Mouse (Mus musculus): ENCODE data around the gene Hist1h2bj. TPM values are rescaled to one million over a fixed set of nuclear protein-coding genes. Genes with fewer than 3 reads are reported as not detected.

The Hist1h2bj gene
- total RNA-seq (2021), result 100 to 1,000 TPM; 170 to 209 TPM
- long read RNA-seq, experiment 1, partial matches to known transcripts, result 0 of 1 reads
- long read RNA-seq, experiment 1, other reads (novel, unspliced or antisense), result 0 of 1 reads
- long read RNA-seq, experiment 2, result 0 reads

DNA sequence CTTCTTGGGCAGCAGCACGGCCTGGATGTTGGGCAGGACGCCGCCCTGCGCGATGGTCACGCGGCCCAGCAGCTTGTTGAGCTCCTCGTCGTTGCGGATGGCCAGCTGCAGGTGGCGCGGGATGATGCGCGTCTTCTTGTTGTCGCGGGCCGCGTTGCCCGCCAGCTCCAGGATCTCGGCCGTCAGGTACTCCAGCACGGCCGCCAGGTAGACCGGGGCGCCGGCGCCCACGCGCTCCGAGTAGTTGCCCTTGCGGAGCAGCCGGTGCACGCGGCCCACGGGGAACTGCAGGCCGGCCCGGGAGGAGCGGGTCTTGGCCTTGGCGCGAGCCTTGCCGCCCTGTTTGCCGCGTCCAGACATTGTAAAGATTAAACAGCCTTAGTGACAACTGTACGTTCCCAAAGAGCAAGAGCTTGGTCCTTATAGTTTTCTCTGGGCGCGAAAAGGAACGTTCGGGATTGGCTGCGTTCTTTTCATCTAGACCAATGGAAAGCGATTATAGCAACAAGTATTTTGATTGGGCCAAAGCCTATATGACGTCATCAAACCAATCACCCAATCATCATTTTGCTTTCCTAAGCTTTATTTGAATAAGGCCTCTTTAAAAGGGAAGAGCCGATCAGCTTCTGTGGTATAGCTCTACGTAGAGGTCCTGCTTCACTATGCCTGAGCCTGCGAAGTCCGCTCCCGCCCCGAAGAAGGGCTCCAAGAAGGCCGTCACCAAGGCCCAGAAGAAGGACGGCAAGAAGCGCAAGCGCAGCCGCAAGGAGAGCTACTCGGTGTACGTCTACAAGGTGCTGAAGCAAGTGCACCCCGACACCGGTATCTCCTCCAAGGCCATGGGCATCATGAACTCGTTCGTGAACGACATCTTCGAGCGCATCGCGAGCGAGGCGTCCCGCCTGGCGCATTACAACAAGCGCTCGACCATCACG lies at the start of gene Hist1h2bj, which contains the start of gene Hist1h2ag:
Hist1h2bj (plus strand) TSS at position 647 of the 935 bp plus-strand sequence.
Hist1h2ag (minus strand) TSS at position 377 of the 935 bp plus-strand sequence.
- peak; percentile 84 for DNase-seq

DNA sequence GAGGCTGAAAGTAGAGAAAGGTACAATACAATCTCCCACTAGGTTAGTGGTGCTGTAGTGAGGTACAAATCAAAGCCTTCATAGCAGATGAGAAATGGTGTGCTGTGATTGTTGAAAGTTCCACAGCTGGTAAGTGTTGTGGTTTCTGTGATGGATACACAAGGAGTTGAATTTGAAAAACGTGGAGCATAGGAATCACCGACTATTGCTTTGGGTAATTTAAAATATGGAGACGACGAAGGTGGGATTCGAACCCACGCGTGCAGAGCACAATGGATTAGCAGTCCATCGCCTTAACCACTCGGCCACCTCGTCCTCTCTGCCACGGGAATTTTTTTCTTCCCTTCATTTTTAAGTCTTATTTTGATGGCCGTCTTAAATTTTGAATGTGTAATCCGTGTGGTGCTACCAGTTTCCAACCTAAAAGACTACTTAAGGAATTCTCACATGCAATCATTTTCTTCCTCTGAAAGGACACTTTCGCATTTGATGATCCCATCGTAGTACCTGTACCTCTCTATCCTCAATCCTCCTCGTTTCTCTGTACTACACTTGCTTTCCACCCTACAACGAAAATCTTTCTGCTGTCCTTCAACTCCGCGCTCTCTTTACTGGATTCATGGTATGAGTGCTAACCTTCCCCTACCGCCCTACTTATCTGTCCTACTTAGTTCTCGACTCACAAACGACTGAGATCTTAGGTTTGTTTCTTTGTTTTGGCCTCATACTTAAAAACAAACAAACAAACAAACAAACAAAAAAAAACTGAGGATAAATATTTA lies 48.9 kb upstream of the Hist1h2bj start:
- DNase-seq, result no peak

DNA sequence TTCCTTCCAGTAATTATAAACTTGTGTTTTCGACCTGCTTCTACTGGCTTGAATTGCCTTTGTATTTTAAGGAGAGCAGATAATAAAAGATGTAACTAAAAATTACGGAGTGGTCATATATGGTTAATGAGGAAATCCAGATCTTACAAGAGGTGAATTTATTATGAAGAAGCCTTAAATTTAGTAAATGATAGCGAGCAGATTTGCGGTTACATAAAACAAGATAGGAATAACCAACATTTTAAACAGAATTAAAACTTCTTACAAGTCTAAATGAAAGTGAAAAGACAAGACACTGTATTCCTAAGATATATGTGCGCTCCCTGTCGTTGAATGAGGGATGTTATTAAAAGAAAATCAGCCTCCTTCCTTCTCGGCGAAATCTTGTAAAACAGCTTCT lies 48.1 kb upstream of the Hist1h2bj start:
- no peak for DNase-seq

DNA sequence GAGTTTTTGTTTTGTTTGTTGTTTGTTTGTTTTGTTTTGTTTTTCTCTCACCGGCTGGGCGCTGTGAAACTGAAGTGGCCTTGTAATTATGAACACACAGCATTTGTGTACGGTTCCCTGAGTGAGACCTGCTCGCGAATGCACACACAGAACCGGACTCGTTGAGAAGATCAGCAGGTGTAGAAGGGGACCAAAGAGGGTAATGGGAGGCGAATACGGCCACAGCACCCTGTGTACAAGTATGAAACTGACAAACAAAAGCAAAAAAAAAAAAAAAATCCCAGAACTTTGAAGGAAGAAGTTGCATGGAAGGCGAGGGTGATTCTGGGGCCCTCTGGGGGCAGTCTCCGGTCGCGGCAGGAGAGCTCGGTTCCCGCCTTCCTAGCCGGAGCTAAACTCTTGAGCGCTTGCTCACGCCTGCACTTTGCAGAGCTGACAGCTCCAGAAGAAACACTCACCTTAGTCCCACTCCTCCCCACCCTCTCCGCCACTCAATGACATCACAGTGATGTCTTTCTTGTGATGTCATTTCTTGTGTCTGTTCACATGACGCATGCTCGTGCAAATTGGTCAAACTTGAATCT lies 47.6 kb upstream of the Hist1h2bj start:
- DNase-seq, result peak; percentile 21

DNA sequence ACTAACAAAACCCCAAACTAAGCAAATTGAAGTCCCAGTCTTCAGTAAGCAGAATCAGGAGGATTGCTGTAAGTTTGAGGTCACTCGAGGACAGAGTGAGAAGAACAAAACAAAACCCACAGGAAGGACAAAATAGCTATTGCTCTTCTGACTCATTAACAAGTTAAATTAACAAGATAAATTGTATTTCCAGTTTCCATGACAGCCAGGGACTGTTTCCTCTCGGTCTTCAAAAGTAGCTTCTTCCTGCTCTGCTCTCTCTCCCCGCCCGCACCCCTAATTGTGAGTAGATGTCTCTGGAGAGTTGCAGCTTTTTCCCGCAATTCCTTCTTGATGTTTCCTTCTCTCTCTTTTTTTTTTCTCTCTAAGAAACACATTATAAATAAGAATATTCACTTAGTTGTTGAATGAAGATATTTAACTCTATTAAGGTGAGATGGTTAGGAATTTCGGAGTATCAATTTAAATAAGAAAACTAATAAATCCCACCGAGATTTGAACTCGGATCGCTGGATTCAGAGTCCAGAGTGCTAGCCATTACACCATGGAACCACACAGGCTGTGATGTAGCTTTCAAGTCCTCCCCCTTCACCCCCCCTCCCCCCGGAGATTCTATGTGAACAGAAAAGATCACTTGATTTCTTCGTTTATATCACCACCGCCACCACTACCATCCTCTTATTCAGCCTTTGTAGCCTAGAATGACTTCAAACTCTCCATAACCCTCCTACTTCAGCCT lies 46.7 kb upstream of the Hist1h2bj start:
- no peak for DNase-seq

DNA sequence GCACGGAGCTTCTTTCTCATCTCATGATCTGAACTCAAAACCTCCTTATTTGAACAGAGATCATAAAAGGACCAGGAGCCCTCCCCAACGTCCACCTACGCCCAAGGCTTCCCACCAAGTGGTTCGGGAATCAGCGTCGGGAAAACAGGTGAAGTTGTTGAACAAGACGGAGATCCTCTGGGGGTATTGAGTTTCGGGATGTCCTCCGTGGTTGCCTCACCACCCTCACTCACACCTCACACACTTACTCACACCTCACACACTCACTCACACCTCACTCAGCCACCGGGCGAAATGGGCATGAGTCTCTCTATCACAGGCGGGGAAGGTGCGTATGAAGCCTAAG lies 46.2 kb upstream of the Hist1h2bj start:
- DNase-seq, result no peak

DNA sequence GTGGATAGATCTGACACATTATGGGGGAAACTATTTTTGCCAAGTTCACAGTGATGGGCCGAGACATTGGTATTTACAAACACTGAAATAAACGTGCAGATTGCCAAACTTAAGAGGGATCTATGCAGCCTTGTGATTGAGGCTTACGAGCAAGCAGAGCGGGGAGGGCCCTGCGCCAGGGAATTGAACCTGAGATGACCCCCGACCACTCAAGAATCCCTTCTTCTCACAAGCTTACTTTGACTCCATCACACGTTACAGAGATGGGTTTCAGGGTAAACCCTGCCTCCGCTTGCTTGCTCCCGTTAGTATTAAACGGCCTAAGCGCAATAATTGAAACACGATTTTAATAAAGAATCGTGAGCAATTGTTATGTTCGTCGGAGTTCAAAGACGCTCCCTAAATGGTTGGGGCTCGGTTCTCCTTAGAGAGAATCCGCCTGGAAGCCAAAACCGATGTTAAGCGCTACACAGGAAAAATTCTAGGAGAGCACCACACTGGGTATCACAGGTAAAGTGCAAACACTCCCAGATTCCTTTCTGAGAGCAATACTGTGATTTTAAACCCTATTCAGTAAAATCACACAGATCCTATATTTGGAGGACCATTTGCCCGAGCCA lies 45.7 kb upstream of the Hist1h2bj start:
- DNase-seq, result no peak

DNA sequence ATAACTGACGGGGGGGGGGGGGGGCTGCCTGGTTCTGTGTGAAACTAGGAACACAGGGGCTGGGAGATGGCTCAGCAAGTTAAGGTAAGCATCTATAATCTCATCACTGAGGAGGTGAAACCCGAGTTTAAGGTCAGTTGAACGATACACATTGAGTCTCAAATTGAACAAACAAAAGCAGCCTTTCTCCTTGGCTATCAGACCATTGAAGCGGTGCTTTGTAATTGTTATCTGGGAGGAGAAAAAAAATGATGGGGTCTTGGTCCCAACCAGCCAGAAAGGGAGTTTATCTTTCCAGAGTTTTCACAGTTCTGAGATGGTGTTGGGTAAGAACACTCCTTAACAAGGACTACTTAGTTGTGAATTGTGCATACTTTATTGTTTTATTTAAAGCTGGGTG lies 45.2 kb upstream of the Hist1h2bj start:
- DNase-seq, result no peak

DNA sequence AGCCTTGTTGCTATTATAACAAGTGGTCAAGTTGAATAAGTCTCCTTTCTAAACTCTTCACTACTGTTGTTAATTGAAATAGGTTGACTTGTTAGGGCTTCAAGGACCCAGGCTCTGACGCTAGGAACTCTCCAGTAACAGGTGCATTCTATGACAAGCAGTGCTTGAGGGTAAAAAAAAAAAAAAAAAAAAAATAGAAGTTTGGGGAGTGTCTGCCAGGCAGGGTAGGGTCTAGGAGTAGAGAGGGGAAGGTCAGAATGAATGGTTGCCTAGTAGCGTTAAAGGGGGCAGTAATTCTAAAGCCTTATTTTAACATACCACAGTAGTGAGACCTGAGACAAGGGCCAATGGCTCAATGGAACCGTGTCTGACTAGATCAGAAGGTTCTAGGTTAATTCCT lies 44.6 kb upstream of the Hist1h2bj start:
- DNase-seq, result no peak

DNA sequence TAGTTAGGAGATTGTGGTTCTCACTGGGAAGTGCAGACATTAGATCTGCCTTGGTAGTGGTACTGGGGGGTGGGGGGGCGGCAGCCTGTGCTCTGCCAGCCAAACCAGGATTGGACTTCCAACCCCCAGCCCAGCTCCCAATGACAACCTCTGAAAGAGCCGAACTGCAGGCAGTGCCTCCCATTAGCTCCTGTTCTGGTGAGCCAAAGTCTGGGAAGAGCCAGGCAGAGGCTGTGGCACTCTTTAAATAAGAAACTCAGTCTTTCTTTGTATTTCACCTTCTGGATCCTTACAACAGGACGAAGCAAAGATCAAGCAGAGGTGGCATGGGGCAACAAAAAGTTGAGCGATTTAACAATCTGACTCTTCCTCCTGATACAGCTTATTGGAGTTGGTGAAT lies 43.9 kb upstream of the Hist1h2bj start:
- DNase-seq, result no peak

DNA sequence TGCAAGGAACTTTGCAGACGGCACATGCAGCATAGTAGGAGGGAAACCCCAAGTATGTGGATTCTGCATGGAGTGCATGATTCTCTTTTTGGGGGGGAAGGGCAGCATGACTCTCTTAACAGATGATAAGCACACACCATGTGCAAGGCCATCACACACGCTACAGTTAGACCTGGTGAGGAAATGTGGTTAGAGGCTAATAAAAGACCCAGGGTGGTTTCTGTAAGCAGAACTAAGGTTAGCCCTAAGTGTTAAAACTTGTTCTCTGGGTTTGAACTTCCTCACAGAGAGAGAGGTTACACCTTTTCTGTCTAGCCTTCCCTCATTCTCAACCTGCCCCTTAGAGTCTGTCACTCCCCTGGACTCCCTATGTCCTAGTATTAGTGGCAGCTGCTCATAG lies 41.7 kb upstream of the Hist1h2bj start:
- no peak for DNase-seq

DNA sequence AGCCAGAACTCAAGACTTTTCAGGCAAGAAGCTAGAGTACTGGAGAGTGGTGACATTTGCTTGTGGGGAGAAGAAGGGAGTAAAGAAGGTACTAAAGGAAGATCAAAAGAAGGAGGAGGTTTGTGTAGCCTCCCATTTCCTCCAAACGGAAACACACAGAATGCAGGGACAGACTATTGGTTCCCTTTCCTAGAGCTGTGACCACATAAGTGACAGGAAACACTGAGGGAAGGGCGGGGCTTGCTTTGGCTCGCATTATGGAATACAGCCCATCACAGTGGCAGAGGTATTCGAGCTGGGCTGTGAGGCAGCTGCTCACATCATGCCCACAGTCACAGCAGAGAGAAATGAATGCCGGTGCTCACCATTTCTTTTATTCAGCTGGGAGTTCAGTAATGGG lies 41.2 kb upstream of the Hist1h2bj start:
- no peak for DNase-seq

DNA sequence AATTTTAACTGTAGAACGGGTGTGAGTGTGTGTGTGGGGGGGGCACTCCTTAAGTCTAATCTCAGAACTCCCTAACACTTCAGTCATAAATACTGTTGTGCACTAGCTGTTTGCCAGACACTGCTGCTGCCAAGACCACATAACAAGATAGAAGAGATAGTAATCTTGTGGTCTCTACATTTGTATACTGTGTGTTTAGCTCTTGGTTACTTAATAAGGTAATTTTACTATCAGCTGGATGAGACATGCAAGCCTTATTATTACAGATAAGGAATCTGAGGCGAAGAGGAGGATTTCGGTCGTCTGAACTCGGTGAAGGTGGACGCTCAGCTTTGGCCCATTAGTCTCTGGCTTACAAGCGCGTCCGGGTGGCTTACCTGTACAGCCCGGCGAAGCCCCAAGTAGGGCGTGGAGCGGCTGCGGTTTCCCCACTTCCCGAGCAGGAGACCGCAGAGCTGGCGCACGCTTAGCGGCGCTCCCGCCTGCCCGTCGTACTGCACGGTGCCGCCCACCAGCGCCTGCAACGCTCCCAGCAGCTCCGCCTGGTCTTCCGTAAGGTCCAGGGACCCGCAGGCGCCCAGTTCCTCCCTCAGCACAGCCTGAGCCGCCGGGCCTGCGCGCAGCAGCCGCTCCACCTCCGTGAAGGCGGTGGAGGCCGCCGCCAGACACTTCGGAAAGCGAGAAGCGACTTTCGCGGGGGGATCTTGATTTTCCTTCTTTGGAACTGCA lies 37.2 kb upstream of the Hist1h2bj start:
- DNase-seq, result peak; percentile 53

DNA sequence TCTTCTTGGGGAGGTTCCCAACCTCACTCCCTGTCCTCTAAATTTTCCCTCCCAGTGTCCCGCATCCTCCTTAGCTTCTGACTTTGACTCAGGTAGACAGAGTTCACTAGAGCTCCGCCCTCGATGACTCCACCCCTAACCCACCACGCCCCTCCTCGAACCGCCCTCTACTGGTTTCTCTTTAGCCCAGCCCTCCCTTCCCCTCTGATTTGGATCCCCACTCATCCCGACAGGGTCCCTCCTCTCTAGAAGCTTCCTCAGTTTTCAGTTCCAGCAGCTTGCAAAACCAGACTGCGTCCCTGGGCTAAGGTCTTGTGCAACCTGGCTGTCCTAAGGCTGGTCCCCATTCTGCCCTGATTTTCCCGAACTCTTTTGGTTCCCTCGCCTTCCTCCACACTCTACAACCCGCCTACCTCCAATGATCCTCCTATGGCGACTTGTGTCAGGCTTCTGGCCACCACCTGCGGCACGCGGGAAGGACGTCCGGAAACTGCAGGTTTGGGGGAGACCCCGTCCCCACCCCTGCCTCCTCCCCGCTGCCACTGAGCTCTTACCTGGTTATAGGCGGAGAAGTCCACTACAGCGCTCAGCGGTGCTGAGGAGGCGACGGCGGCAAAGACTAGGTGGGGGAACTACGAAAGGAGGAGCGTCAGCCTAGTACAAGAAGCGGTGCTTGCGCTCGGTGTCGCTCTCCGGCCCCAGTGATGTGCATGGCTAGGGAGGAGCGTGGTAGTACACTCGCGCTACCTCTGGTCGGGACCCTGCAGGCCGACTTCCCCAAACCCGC lies 36.5 kb upstream of the Hist1h2bj start:
- DNase-seq, result peak; percentile 56

DNA sequence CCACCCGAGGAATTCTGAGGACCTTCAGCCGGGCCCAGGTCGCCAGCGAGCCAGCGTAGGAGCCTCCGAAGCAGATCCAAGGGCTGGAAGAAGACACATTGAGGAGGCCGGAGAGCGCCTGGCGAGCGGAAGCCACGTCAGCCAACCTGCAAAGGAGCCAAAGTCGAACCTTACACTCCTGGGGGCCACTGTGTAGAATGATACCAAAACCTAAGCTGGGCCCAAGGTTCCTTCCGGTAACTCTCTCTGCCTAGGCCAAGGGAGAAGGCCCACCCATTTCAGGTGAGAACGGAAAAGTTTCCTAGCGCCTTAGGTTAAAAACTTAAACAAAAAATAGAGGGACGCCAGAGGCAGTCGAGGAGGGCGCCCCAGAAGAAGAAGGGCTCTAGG lies 35.9 kb upstream of the Hist1h2bj start:
- DNase-seq, result no peak

DNA sequence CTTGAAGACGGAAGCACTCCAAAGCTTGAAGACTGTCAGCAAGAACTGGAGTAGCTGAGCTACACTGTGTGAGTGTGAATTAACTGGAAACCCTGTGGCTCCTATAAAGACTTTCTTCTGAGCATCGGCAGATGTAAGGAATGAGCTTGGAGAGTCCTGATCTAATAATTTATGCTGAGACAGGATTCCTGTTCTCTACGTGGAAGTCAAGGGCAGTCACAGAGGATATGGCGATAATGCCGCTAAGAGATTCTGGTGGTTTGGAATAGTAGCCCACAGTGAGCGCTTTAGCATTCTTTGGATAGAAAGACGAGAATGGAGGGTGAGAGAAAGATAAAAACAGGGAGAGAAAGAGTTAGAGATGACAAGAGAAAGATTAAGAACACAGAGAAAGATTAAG lies 35.1 kb upstream of the Hist1h2bj start:
- no peak for DNase-seq

DNA sequence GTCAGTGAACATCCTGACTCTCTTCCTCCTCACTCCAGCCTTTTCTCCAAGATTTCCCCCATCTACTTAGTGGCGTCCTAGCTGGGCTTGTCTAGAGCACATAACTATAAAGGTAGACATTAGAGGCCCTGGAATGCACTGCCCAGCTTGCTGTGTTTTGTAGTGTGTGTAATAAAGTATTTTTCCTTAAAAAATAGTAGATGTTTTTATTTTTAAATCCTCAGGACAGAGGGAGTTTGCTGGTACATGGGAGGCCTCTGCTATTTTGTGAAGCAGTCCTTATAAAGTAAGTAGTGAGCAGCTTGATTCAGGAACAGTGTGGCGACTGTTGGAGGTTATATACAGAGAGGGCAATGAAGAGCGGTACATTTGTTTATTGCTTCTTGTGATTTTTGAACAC lies 34.3 kb upstream of the Hist1h2bj start:
- no peak for DNase-seq

DNA sequence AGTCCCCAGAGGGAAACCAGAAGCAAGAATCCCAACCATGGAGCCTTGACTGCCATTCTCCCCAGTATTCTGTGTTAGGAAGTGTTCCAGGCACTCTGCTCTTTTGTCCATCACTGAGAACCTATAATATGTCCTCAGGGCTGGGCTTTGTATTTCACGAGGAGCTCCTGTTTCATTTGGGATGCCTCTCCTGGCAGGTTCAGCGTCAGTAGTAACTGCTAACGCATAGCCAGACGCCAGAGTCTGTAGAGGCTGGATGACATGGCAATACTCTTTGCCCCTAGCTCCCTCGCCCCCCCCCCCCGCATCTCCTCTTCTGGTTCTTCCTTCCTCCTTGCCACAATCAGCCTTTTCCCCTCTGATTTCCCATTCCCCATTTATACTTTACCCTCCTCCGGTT lies 33.4 kb upstream of the Hist1h2bj start, which contains the start of gene Prss16:
Prss16 (minus strand) TSS at position 101 of the 400 bp plus-strand sequence.
- no peak for DNase-seq

DNA sequence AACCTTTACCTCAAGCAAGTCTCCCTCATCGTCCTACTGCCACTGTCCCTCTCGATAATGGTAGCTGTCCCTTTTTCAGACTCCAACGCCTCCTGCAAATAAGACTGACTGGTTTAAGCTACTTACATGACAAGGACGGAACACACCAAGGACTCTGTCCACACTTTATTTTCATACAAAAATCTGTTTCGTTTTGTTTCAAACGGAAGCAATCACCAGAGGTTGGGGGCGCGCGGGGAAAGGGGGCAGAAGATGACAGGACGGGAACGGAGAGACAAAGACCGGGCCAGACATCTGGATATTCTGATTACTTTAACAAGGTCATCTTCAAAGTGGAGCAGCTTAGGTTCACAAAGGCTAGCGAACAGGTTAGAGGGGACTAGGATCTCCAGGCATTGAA lies 29.3 kb upstream of the Hist1h2bj start:
- DNase-seq, result no peak

DNA sequence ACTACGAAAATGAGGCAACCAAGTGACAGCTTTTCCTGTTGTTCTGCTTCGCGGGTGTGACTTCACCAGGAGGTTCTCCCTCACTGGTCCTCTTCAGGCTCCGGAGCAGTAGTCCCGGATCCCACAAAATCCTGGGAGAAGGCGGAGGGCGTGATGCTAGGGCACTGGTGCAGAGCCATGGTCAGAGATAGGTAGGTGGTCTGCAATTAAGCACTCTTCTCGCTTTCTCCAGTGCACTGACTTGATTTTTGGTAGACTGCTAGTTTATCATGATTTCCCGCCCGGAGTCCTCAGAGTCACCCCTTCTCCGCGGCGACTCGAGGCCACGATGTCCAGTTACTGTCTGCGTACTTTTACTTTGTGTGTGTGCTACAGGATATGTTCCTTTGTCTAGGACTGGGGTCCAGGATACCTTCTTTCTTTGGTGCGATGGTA lies 28.6 kb upstream of the Hist1h2bj start:
- no peak for DNase-seq
